Mouse (Mus musculus) stomach, postnatal 0 days (tissue): Measurements from ENCODE around the gene Ubald1. TPM values are rescaled to one million over a fixed set of nuclear protein-coding genes. Genes with fewer than 3 reads are reported as not detected.

Experiments
- ATAC-seq: fragments of 200-750 bp; cut with Nextera tagmentation; 2 replicates; pipeline ENCODE4 v1.8.0; 2017; ENCODE audit not compliant: low FRiP score, low TSS enrichment
- DNase-seq: peaks from one replicate; pipeline ENCODE4 v3.0.0-alpha.2; 2016; ENCODE audit warnings: low spot score
- H3K27ac ChIP-seq: fragments of 300-500 bp; sonication (generic); replicated peaks from 2 replicates; pipeline ENCODE4 v1.5.1; 2014; ENCODE audit warnings: mild to moderate bottlenecking, control low read depth
- H3K27me3 ChIP-seq: fragments of 300-500 bp; sonication (generic); 2 replicates; pipeline ENCODE4 v1.6.1; 2014; ENCODE audit warnings: low read length; ENCODE audit not compliant: control insufficient read depth, insufficient read depth
- H3K36me3 ChIP-seq: fragments of 300-500 bp; sonication (generic); 2 replicates; pipeline ENCODE4 v1.6.1; 2014; ENCODE audit warnings: low read length, mixed read lengths; ENCODE audit not compliant: control insufficient read depth, insufficient read depth
- H3K4me1 ChIP-seq: fragments of 300-500 bp; sonication (generic); replicated peaks from 2 replicates; pipeline ENCODE4 v1.6.1; 2014; ENCODE audit warnings: antibody characterized with exemption; ENCODE audit not compliant: control insufficient read depth, insufficient read depth
- H3K4me2 ChIP-seq: fragments of 300-500 bp; sonication (generic); replicated peaks from 2 replicates; pipeline ENCODE4 v1.6.1; 2014; ENCODE audit warnings: low read depth, mild to moderate bottlenecking, control low read depth, moderate library complexity
- H3K4me3 ChIP-seq: fragments of 300-500 bp; sonication (generic); 2 replicates; pipeline ENCODE4 v1.5.1; 2014; ENCODE audit warnings: low read depth, low read length, control low read depth
- H3K9ac ChIP-seq: fragments of 300-500 bp; sonication (generic); 2 replicates; pipeline ENCODE4 v1.6.1; 2014; ENCODE audit warnings: mild to moderate bottlenecking, low read length, control low read depth, mixed read lengths
- H3K9me3 ChIP-seq: fragments of 300-500 bp; sonication (generic); 2 replicates; pipeline ENCODE4 v1.6.1; 2016; ENCODE audit warnings: low read length; ENCODE audit not compliant: control insufficient read depth
- CTCF ChIP-seq: IDR thresholded peaks from 2 replicates; pipeline ENCODE4 v1.5.1; 2016; ENCODE audit warnings: antibody characterized with exemption, low read depth, mild to moderate bottlenecking, moderate library complexity
- EP300 ChIP-seq: optimal IDR thresholded peaks from 2 replicates; pipeline ENCODE3; 2016; ENCODE audit warnings: antibody characterized with exemption
- WGBS: fragments of 180-500 bp; shearing (Covaris S2); extraction: QIAGEN DNeasy Blood & Tissue Kit; methylation state at CpG from one replicate; pipeline ENCODE4 v1.1.7; 2014; 5-methylcytosine and 5-hydroxymethylcytosine counted together
- polyA plus RNA-seq: library from polyadenylated mRNA; unstranded; fragments of >200 nt; fragmentation: Nextera tagmentation; extraction: Ambion mirVana; gene quantifications from 2 replicates; pipeline ENCODE4 v1.2.1, GENCODE M21; 2015

Gene Ubald1
- polyA plus RNA-seq, 1 experiment from 2014 or later, result 32.1 TPM

- Histone ChIP-seq H3K9ac (no peak overlapping the region), H3K27ac (no peak overlapping the region), H3K9me3 (no peaks in the 10 kb centered on the region), H3K36me3 (peaks cover 2% of the 10 kb centered on the region; the same call in 1 of the 2 replicates), H3K4me2 (no peak overlapping the region), H3K4me1 (peaks cover 4% of the 10 kb centered on the region; the same call in 1 of the 2 replicates), H3K4me3 (no peak overlapping the region), H3K27me3 (no peaks in the 10 kb centered on the region)
- WGBS, result 53% methylated on average over 2 of the region's 2 CpGs
- no peak for TF ChIP-seq EP300
- ATAC-seq (no peak), DNase-seq (no peak)
These were observed 8.2 kb downstream of the Ubald1 start for GRCm38 (mm10) chr16:4871926-4872325.

GRCm38 (mm10) chr16:4870490-4870889, 9.6 kb downstream of the Ubald1 start:
- Histone ChIP-seq H3K27ac (no peak overlapping the region), H3K4me3 (no peak overlapping the region), H3K4me1 (no peaks in the 10 kb centered on the region), H3K9ac (no peak overlapping the region), H3K27me3 (no peaks in the 10 kb centered on the region), H3K9me3 (no peaks in the 10 kb centered on the region), H3K36me3 (peaks cover 2% of the 10 kb centered on the region; the same call in 1 of the 2 replicates), H3K4me2 (no peak overlapping the region)
- TF ChIP-seq EP300, result no peak
- no peak for TF ChIP-seq CTCF
- DNase-seq (no peak), ATAC-seq (no peak)
- WGBS, result 86% methylated on average over 5 of the region's 5 CpGs

GRCm38 (mm10) chr16:4866101-4866695, 13.9 kb downstream of the Ubald1 start:
- no peaks in the 10 kb centered on the region for H3K36me3 ChIP-seq
- DNase-seq (peak; percentile 44), ATAC-seq (no peak)
- WGBS, result 51% methylated on average over 7 of the region's 7 CpGs
- H3K4me1 ChIP-seq, result no peaks in the 10 kb centered on the region
- H3K4me2 ChIP-seq, result no peak overlapping the region
- no peak overlapping the region for H3K4me3 ChIP-seq
- TF ChIP-seq CTCF, result no peak
- TF ChIP-seq EP300, result no peak
- no peaks in the 10 kb centered on the region for H3K9me3 ChIP-seq
- no peak overlapping the region for H3K9ac ChIP-seq
- H3K27ac ChIP-seq, result no peak overlapping the region
- H3K27me3 ChIP-seq, result no peaks in the 10 kb centered on the region

- no peaks in the 10 kb centered on the region for H3K9me3 ChIP-seq
- no peak overlapping the region for H3K4me3 ChIP-seq
- peak; percentile 3; the same call in 1 of the 2 replicates for ATAC-seq
- no peak overlapping the region for H3K27ac ChIP-seq
- H3K36me3 ChIP-seq, result no peaks in the 10 kb centered on the region
- no peaks in the 10 kb centered on the region for H3K27me3 ChIP-seq
- 87% methylated on average over 8 of the region's 8 CpGs for WGBS
- TF ChIP-seq CTCF, result no peak
- no peak for TF ChIP-seq EP300
- H3K4me1 ChIP-seq, result no peaks in the 10 kb centered on the region
- no peak overlapping the region for H3K9ac ChIP-seq
- no peak for DNase-seq
- no peak overlapping the region for H3K4me2 ChIP-seq
These were observed 16.4 kb downstream of the Ubald1 start for GRCm38 (mm10) chr16:4863742-4864141.

- H3K4me2 ChIP-seq, result no peak overlapping the region
- peak; percentile 90 for ATAC-seq
- no peaks in the 10 kb centered on the region for H3K4me1 ChIP-seq
- H3K4me3 ChIP-seq, result no peak overlapping the region
- peak; percentile 95 for TF ChIP-seq CTCF
- no peak for TF ChIP-seq EP300
- no peak overlapping the region for H3K9ac ChIP-seq
- H3K27me3 ChIP-seq, result no peaks in the 10 kb centered on the region
- no peaks in the 10 kb centered on the region for H3K9me3 ChIP-seq
- 45% methylated on average over 9 of the region's 9 CpGs for WGBS
- no peak overlapping the region for H3K27ac ChIP-seq
- no peaks in the 10 kb centered on the region for H3K36me3 ChIP-seq
- DNase-seq, result peak; percentile 81
These were observed 17.1 kb downstream of the Ubald1 start for GRCm38 (mm10) chr16:4862863-4863483.

GRCm38 (mm10) chr16:4861392-4861791, 18.7 kb downstream of the Ubald1 start:
- TF ChIP-seq EP300, result no peak
- TF ChIP-seq CTCF, result peak; percentile 60
- Histone ChIP-seq H3K27me3 (no peaks in the 10 kb centered on the region), H3K4me2 (no peak overlapping the region), H3K27ac (no peak overlapping the region), H3K9me3 (no peaks in the 10 kb centered on the region), H3K9ac (no peak overlapping the region), H3K4me1 (no peaks in the 10 kb centered on the region), H3K4me3 (no peak overlapping the region), H3K36me3 (no peaks in the 10 kb centered on the region)
- WGBS, result 45% methylated on average over 10 of the region's 10 CpGs
- ATAC-seq (no peak), DNase-seq (no peak)
